Mouse (Mus musculus) forebrain, embryonic 15.5 days (tissue): ENCODE data around the gene Rapgef4. TPM values are rescaled to one million over a fixed set of nuclear protein-coding genes. Genes with fewer than 3 reads are reported as not detected.

Experiments
- ATAC-seq: fragments of 200-750 bp; cut with Nextera tagmentation; replicated peaks from 2 replicates; pipeline ENCODE4 v1.8.0; 2017; ENCODE audit warnings: mild to moderate bottlenecking, moderate TSS enrichment, moderate library complexity
- H3K27ac ChIP-seq: fragments of 300-500 bp; sonication (generic); replicated peaks from 2 replicates; pipeline ENCODE4 v1.5.1; 2015; ENCODE audit warnings: mild to moderate bottlenecking, inconsistent platforms
- H3K27me3 ChIP-seq: fragments of 300-500 bp; sonication (generic); 2 replicates; pipeline ENCODE4 v1.6.1; 2015; ENCODE audit warnings: inconsistent platforms
- H3K36me3 ChIP-seq: fragments of 300-500 bp; sonication (generic); 2 replicates; pipeline ENCODE4 v1.6.1; 2015; ENCODE audit warnings: mild to moderate bottlenecking, inconsistent platforms
- H3K4me1 ChIP-seq: fragments of 300-500 bp; sonication (generic); 2 replicates; pipeline ENCODE4 v1.6.1; 2015; ENCODE audit warnings: inconsistent platforms
- H3K4me2 ChIP-seq: fragments of 300-500 bp; sonication (generic); replicated peaks from 2 replicates; pipeline ENCODE4 v1.6.1; 2015; ENCODE audit warnings: mild to moderate bottlenecking, inconsistent platforms
- H3K4me3 ChIP-seq: fragments of 300-500 bp; sonication (generic); 2 replicates; pipeline ENCODE4 v1.5.1; 2015; ENCODE audit warnings: mild to moderate bottlenecking, inconsistent platforms
- H3K9ac ChIP-seq: fragments of 300-500 bp; sonication (generic); replicated peaks from 2 replicates; pipeline ENCODE4 v1.6.1; 2015; ENCODE audit warnings: mild to moderate bottlenecking, inconsistent platforms
- H3K9me3 ChIP-seq: fragments of 300-500 bp; sonication (generic); 2 replicates; pipeline ENCODE4 v1.6.1; 2016; ENCODE audit warnings: inconsistent platforms
- WGBS: fragments of 180-500 bp; shearing (Covaris S2); methylation state at CpG from one replicate; pipeline ENCODE4 v1.1.7; 2015; ENCODE audit warnings: mixed read lengths; 5-methylcytosine and 5-hydroxymethylcytosine counted together
- polyA plus RNA-seq: library from polyadenylated mRNA; unstranded; fragments of >200 nt; fragmentation: Nextera tagmentation; extraction: Ambion mirVana; gene quantifications from 2 replicates; pipeline ENCODE4 v1.2.1, GENCODE M21; 2015

The Rapgef4 gene
- polyA plus RNA-seq, 1 experiment from 2014 or later = 14.0 TPM

DNA sequence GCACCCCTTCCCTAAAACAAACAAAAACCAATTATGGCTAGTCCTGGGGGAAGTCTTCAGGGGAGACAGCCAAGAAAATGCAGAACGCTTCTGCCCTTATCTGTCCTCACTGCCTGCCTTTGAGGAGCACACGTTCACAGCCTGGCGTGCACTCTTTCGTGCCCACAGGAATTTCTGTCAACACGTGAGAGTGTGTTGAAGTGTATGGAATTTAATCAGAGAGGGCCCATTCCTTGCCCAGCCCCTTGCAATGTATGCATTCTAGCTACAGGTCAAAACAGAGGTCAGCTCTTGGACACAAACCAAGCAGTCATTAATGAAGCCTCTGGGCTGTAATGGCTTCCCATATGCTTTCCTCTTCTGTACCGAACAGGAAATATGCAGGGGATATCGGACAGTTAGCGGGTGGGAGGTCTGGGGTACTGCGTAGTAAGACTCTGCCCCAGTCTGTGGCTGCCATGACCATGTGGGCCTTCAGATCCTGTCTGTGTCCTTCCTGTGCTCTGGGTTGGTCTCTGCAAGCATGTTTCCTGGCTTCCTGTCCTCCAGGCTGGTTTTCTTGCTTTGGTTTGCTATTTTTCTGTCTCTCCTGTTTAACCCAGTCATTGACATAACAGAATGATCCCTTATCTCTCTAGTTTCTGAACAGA lies 188.5 kb downstream of the Rapgef4 start:
- no peaks in the 10 kb centered on the region for H3K27me3 ChIP-seq
- WGBS = 67% methylated on average over 9 of the region's 9 CpGs
- H3K4me3 ChIP-seq = no peak overlapping the region
- H3K4me1 ChIP-seq = peaks cover 8% of the 10 kb centered on the region
- no peak overlapping the region for H3K27ac ChIP-seq
- ATAC-seq = no peak
- no peak overlapping the region for H3K4me2 ChIP-seq
- H3K36me3 ChIP-seq = no peaks in the 10 kb centered on the region
- H3K9me3 ChIP-seq = no peaks in the 10 kb centered on the region
- H3K9ac ChIP-seq = no peak overlapping the region

DNA sequence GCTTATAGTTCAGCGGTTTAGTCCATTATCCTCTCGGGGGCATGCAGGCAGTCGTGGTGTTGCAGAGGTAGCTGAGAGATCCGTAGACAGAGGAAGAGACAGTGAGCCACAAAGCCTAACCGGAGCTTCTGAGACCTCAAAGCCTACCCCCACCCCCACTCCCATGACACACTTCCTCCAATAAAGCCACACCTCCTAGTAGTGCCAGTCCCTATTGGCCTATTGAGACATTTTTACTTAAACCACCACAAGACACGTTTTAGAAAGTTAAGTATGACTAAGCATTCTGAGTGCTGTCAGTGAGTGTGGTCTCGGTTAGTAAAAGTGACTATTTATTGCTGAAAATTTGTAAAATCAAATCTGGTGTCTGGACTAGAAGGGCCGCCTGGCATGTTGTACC lies 189.5 kb downstream of the Rapgef4 start:
- H3K4me1 ChIP-seq = peaks cover 8% of the 10 kb centered on the region
- no peak for ATAC-seq
- WGBS = 88% methylated on average over 8 of the region's 8 CpGs
- H3K27me3 ChIP-seq = no peaks in the 10 kb centered on the region
- no peak overlapping the region for H3K4me3 ChIP-seq
- no peak overlapping the region for H3K27ac ChIP-seq
- H3K36me3 ChIP-seq = no peaks in the 10 kb centered on the region
- H3K9ac ChIP-seq = no peak overlapping the region
- H3K9me3 ChIP-seq = no peaks in the 10 kb centered on the region
- H3K4me2 ChIP-seq = no peak overlapping the region

DNA sequence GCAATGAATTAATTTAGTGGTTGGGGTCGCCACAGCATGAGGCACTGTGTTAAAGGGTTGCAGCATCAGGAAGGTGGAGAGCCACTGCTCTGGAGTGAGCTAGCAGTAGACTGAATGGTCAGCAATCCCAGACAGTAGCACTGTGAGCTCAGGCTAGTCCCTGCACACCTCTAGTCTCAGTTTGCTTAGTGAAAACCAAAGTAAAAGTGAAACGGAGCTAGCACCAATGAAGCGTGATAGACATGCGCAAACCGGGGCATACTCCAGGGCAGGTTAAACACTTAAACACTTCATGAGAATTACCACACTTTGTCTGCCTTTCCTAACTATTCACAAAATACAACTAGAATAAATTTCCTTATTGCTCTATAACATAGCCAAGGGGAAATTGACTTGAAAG lies 190.2 kb downstream of the Rapgef4 start:
- Histone ChIP-seq H3K27ac (no peak overlapping the region), H3K9me3 (no peaks in the 10 kb centered on the region), H3K4me2 (no peak overlapping the region), H3K9ac (no peak overlapping the region), H3K4me1 (peaks cover 12% of the 10 kb centered on the region), H3K27me3 (no peaks in the 10 kb centered on the region), H3K36me3 (no peaks in the 10 kb centered on the region), H3K4me3 (no peak overlapping the region)
- WGBS = 92% methylated on average over 5 of the region's 5 CpGs
- no peak for ATAC-seq

DNA sequence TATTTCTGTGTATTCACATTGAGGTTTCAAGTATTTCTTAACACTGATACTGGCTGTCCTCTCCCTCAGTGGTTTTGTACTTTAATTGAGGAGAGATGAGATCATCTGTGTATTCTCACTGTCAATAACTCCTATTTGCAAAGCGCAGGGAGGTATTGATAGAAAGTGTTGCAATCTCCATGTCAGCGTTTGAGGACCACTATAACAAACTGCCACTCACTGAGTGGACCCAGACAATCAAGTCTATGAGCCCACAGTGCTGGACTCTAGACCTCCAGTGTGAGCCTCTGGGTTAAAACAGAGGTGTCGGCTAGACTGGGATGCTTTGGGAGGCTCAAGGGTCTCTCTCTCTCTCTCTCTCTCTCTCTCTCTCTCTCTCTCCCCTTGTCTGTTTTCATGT lies 192.0 kb downstream of the Rapgef4 start:
- H3K27ac ChIP-seq = no peak overlapping the region
- H3K36me3 ChIP-seq = no peaks in the 10 kb centered on the region
- H3K9me3 ChIP-seq = no peaks in the 10 kb centered on the region
- H3K4me1 ChIP-seq = peaks cover 23% of the 10 kb centered on the region
- no peak for ATAC-seq
- WGBS = 70% methylated on average over 3 of the region's 3 CpGs
- H3K4me2 ChIP-seq = no peak overlapping the region
- H3K4me3 ChIP-seq = no peak overlapping the region
- H3K9ac ChIP-seq = no peak overlapping the region
- no peaks in the 10 kb centered on the region for H3K27me3 ChIP-seq

DNA sequence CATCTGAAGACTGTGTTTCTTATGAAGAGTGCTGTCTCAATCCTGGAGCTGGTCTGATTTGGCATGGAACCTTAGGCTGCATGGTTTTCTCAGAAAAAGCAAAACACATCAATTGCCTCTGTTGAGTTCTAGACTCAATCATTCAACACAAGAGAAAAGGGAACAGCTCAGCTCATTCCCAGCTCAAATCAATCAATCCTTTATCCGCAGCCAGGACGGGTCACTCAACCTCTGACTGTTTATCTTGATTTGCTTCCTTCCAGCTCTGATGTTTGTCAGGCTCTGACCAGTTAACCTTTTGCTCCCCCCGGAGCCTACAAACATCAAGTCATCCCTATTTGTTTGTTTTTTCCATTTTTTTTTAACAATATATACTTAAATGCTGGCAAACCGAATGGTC lies 192.8 kb downstream of the Rapgef4 start:
- Histone ChIP-seq H3K9ac (no peak overlapping the region), H3K4me1 (peaks cover 30% of the 10 kb centered on the region), H3K27ac (no peak overlapping the region), H3K9me3 (no peaks in the 10 kb centered on the region), H3K4me2 (no peak overlapping the region), H3K36me3 (no peaks in the 10 kb centered on the region), H3K4me3 (no peak overlapping the region), H3K27me3 (no peaks in the 10 kb centered on the region)
- no peak for ATAC-seq
- WGBS = 83% methylated on average over 4 of the region's 4 CpGs

DNA sequence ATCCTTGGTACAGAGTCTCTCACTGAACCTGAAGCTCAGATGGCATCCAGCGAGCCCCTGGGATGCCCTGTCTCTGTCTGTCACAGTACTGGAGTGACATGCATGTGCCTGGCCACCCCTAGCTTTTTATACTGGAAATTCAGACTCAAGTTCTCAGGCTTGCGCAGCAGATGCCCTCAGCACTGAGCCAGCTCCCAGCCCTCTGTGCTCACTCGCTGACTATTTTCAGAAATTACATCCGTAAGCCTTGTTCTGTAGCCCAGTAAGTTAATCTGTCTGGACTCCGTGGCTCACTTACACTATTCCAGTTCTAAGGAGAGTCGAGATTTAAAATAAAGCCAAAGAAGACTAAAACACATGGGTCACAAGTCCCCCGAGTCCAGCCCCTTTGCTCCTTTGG lies 194.5 kb downstream of the Rapgef4 start:
- Histone ChIP-seq H3K9ac (no peak overlapping the region), H3K4me3 (no peak overlapping the region), H3K4me2 (no peak overlapping the region), H3K4me1 (peaks cover 29% of the 10 kb centered on the region), H3K27ac (no peak overlapping the region), H3K36me3 (no peaks in the 10 kb centered on the region), H3K9me3 (no peaks in the 10 kb centered on the region), H3K27me3 (no peaks in the 10 kb centered on the region)
- WGBS = 71% methylated on average over 7 of the region's 7 CpGs
- ATAC-seq = no peak

DNA sequence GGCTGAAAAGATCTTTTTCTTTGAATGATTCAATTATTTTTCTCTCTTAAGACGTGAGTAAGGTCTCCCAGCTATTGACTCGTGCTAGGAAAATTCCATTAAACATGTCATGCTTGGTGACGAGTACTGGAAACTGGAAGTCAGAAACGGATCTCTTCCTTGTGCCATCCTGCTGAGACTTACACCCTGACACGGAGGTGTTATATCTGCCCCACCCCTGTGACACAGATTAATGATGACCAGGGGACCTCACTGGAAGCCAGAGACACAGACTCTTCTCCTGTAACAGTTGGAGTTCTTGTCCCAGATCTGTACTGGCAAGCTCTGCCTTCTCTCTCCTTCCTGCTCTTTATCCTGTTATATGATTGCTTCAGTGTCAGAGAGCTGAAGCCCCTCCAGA lies 194.9 kb downstream of the Rapgef4 start:
- Histone ChIP-seq H3K9me3 (no peaks in the 10 kb centered on the region), H3K36me3 (no peaks in the 10 kb centered on the region), H3K4me2 (no peak overlapping the region), H3K9ac (no peak overlapping the region), H3K4me1 (peaks cover 29% of the 10 kb centered on the region), H3K4me3 (no peak overlapping the region), H3K27ac (no peak overlapping the region), H3K27me3 (no peaks in the 10 kb centered on the region)
- 52% methylated on average over 5 of the region's 5 CpGs for WGBS
- ATAC-seq = no peak

DNA sequence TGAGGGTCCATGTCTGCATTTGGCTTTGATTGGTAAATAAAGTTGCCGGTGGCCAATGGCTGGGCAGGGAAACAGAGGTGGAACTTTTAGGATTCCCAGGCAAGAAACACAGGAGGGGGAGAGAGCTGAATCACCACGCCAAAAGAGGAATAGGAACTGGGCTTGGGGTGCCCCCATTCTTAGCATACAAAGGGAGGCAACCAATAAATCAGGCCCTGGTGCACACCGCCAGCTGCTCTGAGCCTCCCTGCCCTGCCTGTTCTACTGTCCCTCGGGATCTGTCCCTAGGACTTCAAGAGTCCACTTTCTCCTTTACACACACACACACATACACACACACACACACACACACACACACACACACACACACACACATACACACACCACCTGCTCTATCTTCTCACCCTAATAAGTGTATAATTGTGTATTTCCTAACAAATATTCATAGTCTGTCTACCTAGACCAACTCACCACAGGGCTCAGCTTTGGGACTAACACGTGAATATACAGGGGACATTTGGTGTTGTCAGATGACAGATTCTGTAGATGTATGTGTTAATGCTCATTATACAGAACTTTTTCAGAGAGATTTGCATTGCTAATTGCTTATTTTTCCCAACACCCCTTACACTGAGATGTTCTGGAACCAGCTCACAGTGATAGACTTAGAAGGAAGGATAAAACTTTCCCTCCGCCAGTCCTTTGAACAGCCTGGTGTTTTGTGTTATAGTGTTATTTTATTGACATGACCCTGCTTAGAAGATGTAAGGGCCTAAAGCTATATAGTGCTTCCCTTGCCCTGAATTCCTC lies 196.4 kb downstream of the Rapgef4 start:
- peak; percentile 77 for ATAC-seq
- H3K27me3 ChIP-seq = no peaks in the 10 kb centered on the region
- WGBS = 57% methylated on average over 6 of the region's 6 CpGs
- no peaks in the 10 kb centered on the region for H3K36me3 ChIP-seq
- H3K9me3 ChIP-seq = no peaks in the 10 kb centered on the region
- H3K9ac ChIP-seq = no peak overlapping the region
- H3K27ac ChIP-seq = peak overlapping the region; percentile 47; the same call in 1 of the 2 replicates
- H3K4me1 ChIP-seq = peaks cover 29% of the 10 kb centered on the region
- no peak overlapping the region for H3K4me2 ChIP-seq
- H3K4me3 ChIP-seq = no peak overlapping the region

DNA sequence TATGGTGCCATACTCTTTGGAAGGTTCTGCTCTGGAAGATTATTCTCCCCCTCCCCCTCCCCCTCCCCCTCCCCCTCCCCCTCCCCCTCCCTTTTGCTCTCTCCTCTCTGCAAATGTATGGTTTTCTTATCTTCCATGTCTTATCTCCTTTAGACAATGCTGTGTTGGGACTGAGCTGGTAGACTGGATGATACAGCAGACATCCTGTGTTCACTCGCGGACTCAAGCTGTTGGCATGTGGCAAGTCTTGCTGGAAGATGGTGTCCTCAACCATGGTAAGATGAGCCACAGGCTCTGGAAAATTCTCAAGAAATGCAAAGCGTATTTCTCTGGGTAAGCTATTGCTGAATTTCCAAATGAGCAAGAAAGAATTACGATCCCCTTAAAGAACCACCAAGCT lies 197.0 kb downstream of the Rapgef4 start:
- WGBS = 81% methylated on average over 4 of the region's 4 CpGs
- ATAC-seq = peak; percentile 21; the same call in 1 of the 2 replicates

DNA sequence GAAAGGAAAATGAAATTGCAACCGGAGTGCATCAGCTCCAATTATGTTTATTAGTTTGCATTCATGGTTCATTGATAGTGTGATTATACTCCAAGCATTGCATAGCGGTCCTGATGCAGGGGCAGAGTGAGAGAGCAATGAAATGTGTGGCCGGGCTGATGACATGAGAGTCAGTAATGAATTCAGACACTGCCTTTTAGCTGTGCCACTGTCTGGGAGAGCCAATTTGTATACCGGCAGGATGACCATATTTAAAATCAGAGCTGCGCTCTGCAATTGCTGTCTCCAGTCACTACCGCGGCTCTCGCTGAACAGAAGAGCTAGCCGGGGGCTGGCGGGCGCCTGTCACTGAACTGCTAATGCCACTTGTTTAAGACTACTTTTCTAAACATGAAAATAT lies 197.5 kb downstream of the Rapgef4 start:
- Histone ChIP-seq H3K4me3 (no peak overlapping the region), H3K27ac (peak overlapping the region; percentile 33; the same call in 1 of the 2 replicates)
- whole genome bisulfite sequencing = 62% methylated on average over 11 of the region's 11 CpGs

More for the DNA sequence above, 197.0 kb downstream of the Rapgef4 start:
- Histone ChIP-seq H3K4me2 (no peak overlapping the region), H3K27me3 (no peaks in the 10 kb centered on the region), H3K4me3 (no peak overlapping the region), H3K4me1 (peaks cover 29% of the 10 kb centered on the region), H3K27ac (peak overlapping the region; percentile 33; the same call in 1 of the 2 replicates), H3K9ac (no peak overlapping the region), H3K36me3 (no peaks in the 10 kb centered on the region), H3K9me3 (no peaks in the 10 kb centered on the region)

DNA sequence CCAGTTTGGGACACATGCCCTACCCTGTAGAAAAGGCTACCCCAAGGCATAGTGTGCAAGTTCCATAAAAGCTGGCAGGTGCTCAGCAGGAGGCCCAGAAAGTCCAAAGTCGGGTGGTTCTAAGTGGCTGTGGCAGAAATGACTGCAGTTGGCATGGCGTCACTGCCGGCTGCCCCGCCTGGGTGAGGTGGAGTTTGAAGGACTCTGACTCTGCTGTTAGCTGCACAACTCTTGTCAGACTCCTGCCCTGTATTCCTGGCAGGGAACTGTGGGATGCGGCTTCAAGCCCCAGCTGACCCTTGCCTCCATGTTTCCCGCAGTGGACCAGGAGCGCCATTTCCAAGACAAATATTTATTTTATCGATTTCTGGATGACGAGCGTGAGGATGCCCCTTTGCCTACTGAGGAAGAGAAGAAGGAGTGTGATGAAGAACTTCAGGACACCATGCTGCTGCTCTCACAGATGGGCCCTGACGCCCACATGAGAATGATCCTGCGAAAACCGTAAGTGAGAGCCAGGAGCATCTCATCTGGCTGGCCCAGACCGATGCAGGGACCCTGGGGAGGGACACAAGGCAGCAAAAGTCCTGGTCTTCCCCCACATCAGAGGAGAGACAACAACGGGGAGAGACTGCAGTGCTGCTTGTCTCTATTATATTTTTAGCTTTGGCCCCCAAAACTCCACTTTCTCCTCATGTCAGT lies 198.7 kb downstream of the Rapgef4 start:
- H3K9ac ChIP-seq = no peak overlapping the region
- H3K4me1 ChIP-seq = peaks cover 32% of the 10 kb centered on the region
- no peaks in the 10 kb centered on the region for H3K27me3 ChIP-seq
- no peak overlapping the region for H3K4me3 ChIP-seq
- H3K36me3 ChIP-seq = no peaks in the 10 kb centered on the region
- no peak overlapping the region for H3K27ac ChIP-seq
- H3K4me2 ChIP-seq = no peak overlapping the region
- 95% methylated on average over 15 of the region's 15 CpGs for WGBS
- ATAC-seq = no peak
- no peaks in the 10 kb centered on the region for H3K9me3 ChIP-seq

More for the DNA sequence above, 197.5 kb downstream of the Rapgef4 start:
- no peak for ATAC-seq
- Histone ChIP-seq H3K27me3 (no peaks in the 10 kb centered on the region), H3K4me1 (peaks cover 29% of the 10 kb centered on the region), H3K36me3 (no peaks in the 10 kb centered on the region), H3K9me3 (no peaks in the 10 kb centered on the region), H3K4me2 (no peak overlapping the region), H3K9ac (no peak overlapping the region)

DNA sequence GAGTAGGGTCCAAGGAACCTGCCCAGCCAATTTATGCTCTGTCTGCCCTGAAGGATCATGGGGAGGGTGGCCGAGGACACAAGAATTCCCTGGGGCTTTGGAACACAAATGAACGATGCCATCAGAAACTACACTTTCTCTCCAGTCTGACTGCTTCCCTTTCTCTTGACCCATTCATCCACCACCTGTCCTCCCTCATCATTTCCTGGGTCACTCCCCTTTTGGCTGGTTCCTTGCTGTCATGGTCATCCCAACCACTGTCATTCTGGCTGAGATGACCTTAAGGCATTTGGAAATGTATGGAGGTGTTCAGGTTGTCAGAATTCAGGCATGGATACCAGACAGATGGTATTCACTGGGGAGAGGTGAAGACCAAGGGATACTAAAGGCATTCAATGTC lies 200.4 kb downstream of the Rapgef4 start:
- 79% methylated on average over 2 of the region's 2 CpGs for WGBS
- Histone ChIP-seq H3K36me3 (no peaks in the 10 kb centered on the region), H3K4me2 (no peak overlapping the region), H3K9ac (no peak overlapping the region), H3K27ac (no peak overlapping the region), H3K4me3 (no peak overlapping the region), H3K9me3 (no peaks in the 10 kb centered on the region), H3K4me1 (peaks cover 27% of the 10 kb centered on the region), H3K27me3 (no peaks in the 10 kb centered on the region)
- ATAC-seq = no peak
